Mouse (Mus musculus): ENCODE data around the gene Polr1e.

- TF ChIP-seq POLR2A (IDR thresholded peaks at IDR 0.05; ENCODE audit: borderline replicate concordance, extremely low read depth, insufficient read depth, insufficient read length, poor library complexity, severe bottlenecking) (no peak), CTCF (IDR thresholded peaks at IDR 0.05; ENCODE audit: borderline replicate concordance, extremely low read depth, insufficient read depth, insufficient read length) (no peak)
These were observed 16.6 kb downstream of the Polr1e start for GRCm38 (mm10) chr4:45034693-45035628.
